Mouse (Mus musculus): ENCODE measurements around the gene Atp2b2.
A peak's percentile ranks its signal among the peaks of the same experiment; 100 is the strongest.

The Atp2b2 gene

DNA sequence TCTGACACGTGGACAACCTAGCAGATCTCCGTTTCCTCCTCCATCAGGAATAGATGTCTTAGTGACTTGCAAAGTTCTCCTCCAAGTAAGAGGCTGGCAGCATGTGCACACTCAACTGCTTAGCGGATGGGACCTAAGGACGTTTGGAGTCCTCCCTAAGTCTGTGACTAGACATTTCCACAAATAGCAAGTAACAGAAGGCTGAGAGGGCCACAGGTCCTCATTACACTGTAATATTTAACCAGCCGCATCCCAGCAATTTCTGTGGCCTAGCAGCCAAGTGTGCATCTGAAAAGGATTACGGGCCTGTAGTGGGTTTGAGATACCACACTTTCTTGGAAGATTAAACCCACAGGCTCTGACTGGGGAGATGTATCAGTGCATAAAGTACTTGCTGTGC lies 30.4 kb downstream of the Atp2b2 start:
- DNase-seq, result no peak

DNA sequence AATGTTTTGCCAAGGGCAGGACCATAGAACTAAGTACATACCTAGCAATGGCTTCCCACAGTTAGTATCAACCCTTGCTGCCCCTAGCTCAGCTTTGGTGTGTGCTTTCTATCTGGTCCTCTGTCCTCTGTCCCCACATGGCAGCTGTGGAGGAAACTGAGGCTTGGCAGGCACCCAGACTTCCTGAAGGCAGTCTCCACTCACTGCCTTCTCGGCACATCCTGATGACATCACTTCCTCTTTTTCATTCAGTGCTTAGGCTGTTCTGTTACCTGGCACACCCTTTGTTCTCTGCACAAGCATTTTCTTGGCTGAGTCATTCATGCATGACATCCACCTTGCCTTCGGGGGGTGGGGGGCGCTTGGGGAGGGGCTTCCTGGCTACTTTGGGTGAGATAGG lies 38.6 kb downstream of the Atp2b2 start:
- DNase-seq, result no peak

DNA sequence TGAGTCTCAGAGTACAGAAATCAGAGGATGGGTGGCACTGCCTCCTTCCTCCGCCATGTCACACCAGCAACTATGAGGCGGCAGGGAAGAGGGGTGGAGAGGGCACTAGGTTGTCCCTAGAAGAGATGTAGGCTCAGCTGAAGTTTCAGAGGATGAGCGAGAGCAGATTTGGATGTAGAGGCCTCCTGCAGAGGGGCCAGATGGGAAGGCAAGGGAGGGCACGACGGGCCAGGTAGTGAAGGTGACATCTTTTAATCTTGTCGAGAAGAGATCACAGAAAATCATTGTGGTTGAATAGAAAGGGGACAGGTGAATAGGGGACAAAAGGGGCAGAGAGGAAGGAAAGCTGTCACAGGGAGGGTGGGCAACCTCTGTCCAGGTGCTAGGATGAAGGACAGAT lies 41.5 kb downstream of the Atp2b2 start:
- DNase-seq, result peak; percentile 68 to 75

DNA sequence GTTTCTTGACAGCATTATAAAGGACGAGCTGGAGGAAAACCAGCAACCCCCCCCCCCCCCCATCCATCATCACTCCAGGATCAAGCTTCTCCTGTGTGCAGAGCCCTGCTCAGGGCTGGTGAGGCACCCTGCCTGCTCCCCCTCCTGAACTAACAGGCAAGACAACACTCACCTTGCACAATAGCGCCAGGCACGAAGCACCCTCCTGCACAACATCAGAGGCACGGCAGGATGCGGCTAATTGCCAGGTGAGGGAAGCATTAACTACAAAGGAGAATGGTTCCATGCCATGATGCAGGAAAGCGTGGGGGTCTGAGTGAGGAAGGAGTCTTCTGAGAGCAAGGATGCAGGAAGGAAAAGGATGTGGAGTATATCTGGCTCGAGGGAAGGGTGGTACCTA lies 42.1 kb downstream of the Atp2b2 start:
- DNase-seq, result peak; percentile 67 to 74

DNA sequence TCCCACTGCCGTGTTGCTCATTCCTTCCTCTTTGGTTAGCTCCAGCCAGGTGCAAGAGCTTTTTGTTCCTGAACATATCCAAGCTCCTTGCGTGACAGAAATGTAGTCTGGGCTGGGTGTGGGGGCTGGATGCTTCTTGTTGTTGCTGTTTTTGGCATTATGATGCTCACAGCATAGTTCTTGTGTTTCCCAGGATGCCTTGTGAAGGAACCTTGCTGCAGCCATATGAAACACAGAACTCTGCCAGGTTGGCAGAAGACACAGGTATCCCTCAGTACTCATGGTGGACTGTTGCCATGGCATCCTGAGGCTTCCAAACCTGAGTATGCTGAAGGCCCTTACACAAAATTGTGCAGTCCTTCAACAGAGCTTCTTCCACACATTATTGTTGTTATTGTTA lies 44.0 kb downstream of the Atp2b2 start:
- DNase-seq, result peak; percentile 65 to 80

DNA sequence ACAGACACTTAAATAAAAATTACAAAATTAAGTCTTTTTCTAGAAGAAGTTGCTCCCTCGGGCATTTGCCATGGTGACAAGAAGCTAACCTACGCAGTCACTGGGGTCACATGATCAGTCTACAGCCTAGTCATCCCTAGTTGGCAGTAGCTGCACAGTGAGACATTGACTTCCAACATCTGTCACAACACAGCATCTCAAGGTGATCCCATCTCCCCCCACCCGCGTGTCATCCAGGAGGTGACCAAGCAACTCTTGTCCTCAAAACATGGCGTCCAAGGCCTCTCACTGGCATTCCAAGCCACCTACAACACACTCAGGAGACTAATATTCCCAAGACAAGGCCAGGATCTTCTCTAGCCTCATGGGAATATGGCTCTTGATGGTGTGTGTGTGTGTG lies 48.2 kb downstream of the Atp2b2 start:
- no peak for DNase-seq

DNA sequence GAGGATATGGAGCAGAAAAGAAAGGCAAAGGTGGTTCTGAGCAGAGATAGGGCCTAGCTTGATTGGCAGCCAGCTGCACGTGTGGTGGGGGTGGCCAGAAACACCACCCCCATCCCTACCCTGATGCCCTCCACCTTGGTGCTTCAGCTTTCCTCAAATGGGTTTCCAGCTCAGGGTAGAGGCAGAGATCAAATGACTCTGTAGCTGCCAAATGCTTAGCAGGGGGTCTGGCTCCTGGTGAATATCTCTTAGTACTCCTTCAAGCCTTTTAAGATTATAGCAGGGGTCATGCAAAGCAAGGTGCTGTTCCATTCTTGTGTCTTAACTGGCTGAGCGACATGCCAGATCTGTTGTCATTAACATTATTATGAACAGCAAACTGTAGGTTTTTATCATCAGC lies 50.3 kb downstream of the Atp2b2 start:
- DNase-seq, result peak in 1 of 2 experiments; percentile 56

DNA sequence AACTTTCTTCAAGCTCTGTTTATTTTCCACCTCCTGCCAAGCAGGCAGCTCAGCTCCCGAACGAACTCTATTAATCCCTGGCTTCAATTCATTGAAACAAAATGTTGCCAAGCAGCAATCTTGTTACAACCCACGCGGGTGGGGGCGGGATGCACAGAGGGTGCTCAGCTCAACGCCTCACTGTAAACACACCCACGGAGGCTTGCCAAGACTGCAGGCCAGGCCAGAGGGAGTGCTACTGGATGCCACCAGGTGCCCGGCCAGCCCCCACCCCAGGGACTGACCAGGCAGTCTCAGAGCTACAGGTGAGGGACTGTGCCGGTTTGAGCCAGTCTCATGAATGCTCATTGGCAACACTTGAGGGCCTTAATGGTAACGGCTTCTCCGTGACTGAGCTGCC lies 50.9 kb downstream of the Atp2b2 start:
- peak; percentile 72 to 79 for DNase-seq

DNA sequence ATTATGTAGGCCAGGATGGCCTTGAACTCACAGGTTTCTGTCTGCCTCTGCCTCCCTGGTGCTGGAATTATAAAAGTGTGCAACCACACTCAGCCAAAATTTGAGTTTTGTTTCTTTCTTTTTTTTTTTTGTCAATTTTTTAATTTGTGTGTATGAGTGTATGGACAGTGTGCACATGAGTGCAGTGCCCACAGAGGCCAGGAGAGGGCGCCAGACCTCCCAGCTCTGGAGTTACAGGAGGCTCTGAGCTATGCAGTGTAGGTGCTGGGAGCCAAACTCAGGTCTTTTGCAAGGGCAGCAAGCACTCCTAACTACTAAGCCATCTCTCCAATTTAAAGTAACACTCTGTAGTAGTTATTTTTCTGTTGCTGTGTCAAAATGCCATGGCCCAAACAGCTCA lies 52.4 kb downstream of the Atp2b2 start:
- peak in 1 of 2 experiments; percentile 48 for DNase-seq

DNA sequence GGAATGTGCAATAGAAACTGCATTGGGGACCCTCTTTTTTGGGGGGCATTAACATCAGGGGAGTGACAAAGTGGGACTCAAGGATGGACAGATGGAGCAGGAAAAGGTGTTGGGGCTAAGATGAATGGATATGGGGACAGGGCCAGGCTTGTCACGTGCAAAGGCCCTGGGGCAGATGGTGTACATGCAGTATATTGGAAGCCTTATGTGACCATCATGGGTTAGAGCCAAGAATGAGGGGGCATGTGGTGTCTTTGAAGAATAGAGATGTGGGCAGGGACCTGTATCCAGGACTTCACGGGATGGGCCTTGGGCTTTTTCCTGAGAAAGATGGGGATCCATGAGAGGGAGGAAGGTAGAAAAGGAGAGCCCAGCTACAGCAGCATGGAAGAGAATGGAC lies 53.9 kb downstream of the Atp2b2 start:
- DNase-seq, result peak in 1 of 2 experiments; percentile 49

DNA sequence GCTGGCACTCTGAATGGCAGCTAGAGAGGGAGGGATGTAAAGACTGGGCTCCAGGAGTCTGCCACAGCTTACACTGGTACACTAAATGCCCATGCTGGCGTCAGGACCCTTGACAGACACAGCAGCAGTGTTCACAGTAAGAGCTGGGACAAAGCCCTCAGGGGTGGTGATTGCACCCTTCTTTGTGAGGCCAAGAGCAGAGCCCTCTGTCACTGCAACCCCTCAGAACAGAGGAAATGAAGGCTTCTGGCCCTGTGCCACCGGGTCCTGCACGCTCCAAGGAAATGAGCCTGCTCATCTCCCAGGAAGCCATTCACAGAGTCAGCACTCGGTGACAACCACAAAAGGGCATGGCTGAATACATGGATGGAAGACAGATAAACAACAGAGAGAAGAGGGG lies 55.7 kb downstream of the Atp2b2 start:
- peak; percentile 55 to 75 for DNase-seq

DNA sequence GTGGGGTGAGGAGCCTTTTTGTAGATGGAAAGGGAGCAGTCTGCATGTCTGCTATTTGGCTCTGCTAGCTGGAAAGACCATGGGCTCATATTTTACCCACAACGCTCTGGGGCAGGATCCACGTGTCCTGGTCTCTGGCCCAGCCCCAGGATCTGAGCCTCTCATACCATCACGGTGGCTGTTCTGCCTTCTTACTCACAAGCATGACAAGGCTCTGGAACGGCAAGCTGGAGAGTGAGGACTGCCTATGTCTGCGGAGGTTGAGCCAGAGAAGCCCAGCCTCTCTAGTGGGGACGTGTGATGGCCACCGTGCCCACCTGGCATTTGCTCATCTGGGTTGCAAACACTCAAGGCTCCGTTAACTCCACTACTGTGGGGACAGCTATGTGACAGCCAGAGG lies 63.7 kb downstream of the Atp2b2 start:
- peak; percentile 54 to 61 for DNase-seq

DNA sequence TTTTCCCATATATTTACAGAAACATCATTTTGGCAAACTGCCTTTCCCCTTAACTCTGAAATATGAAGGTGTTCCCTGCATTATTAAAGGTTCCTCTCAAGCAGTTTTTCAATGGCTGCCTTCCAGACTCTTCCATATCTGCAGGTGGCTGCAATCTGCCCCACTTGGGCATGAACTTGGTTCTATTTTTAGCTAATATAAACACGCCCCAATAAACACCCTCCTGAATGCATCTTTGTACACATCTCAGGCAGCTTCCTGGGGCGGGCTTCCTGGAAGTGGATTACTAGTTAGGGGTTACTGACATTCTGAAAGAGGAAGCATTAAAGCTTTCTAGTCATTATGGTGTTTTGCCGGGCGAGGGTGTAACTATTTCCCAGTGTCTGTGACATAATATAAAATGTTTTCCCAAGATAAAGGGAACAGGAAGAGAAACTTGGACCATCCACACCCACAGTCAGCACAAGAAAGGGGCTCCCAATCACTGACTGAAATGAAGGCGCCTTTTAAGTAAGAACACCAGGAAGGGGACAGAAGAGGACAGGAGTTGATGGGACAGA lies 64.2 kb downstream of the Atp2b2 start:
- peak; percentile 69 to 79 for DNase-seq

DNA sequence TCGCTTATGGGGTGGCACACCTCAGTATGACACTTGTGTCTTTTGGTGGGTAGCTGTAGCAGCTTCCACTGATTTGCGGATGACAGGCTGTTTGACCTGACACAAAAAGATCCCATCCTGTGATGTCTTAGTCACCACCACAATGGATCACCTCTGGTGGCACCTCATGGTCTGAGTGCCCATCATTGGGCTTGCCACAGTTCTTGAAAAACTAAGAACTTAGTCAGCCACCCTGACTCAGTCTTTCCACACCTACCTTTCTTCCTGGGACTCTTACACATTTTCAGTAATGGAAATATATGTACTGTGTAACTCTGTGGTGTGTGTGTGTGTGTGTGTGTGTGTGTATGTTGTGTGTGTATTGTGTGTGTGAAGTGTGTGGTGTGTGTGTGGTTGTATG lies 71.5 kb downstream of the Atp2b2 start:
- DNase-seq, result no peak

DNA sequence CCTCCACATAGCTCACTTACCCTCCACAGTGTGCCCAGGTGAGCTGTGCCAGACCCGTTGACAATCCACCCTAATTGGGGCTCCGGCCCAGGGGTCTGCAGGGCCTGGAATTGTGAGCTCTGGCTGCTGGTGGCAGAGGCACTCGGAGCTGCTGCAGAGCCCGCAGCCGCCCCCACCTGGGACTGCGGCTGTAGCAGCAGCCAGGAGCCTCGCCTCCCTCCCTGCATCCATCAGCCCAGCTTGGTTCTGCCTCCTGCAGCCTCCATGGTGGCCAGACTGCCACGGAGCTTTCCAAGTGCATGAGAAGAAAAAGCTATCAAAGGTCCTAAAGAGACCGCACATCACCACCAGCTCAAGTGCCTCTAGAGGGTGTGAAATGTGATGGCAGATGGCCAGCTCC lies 71.9 kb downstream of the Atp2b2 start:
- DNase-seq, result peak in 1 of 2 experiments; percentile 48

DNA sequence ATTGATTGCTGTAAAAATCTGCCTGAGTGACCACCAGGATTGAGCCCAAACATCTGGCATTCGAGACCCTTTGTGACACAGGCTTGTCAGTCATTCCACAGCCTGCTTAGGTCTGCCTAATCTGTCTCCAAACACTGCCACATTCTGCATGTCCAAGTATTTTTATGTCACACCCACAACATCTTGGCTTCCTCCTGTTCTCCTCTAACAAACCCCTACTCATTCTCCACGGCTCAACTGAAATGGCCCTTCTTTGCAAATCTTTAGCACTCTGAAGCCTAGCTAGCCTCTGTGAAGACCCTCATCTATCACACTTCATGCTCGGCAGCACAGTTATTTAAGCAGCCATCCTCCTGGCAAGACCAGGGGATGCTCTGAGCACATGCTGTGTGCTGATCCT lies 72.7 kb downstream of the Atp2b2 start:
- DNase-seq, result no peak

DNA sequence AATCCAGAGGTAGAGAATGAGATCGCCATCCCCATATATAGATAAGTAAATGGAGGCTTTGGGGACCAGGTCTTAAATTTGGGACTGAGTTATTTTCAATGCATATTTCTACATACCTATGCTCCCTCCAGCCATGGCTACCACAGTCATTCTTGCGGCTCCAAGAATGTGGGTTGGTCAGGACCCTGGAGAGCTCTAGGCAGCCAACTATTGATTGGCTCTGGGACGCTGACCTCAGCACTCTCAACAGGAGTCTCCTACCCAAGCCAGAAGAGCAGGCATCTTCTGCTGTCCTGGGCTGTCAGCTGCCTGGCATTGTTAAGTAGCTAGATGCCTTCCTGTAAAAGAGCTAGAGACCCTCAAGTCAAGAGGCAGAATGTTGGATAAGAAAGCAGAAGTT lies 79.6 kb downstream of the Atp2b2 start:
- no peak for DNase-seq

DNA sequence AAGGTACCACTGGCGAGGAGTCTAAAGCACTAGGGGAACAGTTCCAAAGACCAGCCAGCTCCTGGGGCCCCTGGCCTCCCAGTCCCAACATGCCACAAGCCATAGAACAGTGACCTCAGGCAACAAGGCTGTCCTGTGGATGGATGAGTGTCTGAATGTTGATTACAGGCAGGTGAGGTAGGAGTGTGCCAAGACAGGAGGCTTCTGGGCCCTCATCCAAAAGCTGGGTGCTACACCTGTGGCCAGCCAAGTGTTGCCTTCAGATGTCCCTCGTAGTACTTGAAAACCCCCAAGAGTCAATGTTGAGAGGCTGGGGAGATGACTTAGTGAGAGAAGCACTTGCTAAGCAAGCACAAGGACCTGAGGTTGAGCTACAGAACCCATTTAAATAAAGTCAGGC lies 80.8 kb downstream of the Atp2b2 start:
- DNase-seq, result peak; percentile 43 to 57

DNA sequence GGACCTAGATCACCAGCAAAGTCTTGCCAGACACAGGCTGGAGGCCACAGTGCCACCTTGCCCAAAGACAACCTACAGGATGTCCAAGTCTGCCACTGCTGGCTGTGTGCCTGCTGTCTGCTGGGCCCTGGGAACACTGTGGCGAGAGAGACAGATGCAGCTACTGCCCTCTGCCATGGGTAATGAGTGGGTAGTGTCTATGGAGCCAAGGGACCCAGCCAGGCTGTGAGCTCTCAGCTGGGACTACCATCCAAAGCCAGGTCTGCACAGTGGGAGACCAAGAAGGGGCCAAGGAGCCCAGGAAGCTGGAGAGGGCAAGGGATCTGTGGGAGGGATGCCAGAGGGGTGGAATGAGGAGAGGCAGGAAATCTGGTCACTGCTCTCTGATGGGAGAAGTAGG lies 83.1 kb downstream of the Atp2b2 start:
- peak; percentile 87 to 91 for DNase-seq

DNA sequence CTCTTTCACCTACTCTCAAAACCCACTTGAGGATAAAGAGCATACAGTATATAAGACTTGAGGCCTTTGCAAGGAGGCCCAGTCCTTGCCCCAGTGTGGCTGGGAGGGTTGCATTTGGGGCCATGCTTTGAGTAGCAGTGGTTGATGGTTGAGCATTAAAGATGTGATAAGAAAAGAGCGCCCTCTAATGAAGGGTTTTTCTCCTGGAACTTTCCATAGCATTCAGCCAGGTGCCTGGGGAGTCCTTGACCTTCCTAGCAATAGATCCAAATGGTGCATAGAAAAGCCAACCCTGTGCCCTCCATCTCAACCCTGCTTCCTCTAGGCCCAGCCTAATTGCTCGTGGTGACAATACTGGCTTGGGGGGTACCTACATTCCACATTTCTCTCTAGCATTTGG lies 83.7 kb downstream of the Atp2b2 start:
- DNase-seq, result peak in 1 of 2 experiments; percentile 47

DNA sequence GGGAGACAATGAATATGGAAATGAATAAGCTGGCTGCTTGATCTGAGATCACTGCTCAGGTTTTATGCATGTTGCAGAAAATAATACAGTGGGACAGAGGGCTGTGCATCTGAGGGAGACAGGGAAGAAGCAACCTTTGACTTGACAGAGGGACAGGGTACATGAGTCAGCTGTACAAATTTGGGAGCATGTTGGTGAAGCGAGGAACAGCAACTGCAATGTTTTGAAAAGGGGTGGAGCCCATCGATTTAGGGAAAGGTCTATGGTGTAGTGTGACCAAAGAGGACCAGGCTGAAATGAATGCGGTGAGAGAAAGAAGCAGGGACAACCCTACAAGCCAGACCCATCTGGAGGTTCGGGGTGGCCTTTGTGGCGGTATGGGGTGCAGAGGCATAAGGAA lies 84.4 kb downstream of the Atp2b2 start:
- no peak for DNase-seq

DNA sequence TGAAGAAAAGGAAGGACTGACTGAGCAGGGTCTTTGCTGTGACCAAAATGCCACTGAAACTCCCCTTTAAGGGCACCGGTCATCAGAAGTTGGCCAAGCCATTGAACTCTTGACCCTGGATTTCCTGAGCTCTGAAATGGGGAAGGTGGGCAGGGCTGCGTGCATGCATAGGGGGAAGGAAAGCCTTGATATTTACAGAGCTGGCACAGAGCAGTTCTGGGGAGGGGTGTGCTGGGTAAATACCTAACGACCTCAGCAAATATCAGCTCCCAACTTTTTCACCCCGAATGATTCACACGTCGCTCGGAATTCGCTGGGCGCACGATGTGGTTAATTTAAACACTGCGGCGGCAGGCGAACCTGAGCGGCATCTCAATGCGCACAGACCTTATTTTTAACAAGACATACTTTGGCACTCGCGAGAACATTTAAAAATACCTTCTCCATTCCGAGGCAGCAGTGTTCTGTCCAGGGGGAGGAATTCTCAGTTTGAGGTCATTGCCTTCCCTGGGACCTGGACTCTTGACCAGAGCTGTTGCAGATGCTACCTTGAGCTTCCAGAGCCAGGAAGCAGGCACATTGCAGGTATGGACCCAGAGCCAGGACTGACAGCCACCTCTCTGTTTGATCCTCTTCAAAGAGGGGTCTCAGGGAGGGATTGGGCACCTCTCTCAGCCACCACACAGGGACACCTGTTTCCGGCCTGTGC lies 85.0 kb downstream of the Atp2b2 start:
- DNase-seq, result no peak

DNA sequence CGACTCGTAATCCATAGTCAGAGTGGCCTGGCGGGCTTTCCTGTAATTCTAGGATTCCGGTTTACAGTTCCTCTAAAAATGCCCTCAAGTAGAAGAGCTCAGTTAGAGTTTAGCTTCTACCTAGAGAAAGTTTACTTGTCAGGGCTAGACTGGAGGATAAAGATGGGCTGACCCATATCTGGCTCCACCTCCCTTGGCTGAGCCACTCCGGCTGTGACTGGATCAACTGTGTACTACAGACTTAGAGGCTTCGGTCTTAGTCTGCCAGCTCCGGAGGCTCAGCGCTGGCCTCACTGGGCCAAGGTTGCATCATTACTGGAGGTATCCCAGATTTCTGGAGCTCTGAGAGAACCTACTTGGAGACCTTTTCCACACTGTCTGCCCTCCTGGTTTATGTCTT lies 94.9 kb downstream of the Atp2b2 start:
- peak; percentile 64 to 74 for DNase-seq

DNA sequence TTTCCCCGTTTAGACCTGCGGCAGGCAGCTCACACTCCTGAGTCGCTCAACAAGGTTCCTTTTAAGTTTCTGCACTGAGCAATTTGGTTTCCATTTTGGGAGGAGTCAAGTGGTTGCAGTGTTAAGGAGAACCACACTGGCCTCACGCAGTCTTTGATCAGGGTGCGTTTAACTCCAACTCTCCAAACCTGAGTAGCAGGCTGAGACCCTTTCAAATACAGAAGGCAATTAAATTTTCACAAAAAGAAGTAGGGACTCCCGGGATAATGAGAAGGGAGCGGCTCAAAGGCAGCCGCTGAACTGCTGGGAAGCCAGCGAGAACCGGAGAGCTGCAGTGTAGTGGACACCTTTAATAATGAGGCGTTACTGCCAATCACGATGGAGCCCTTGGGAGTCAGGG lies 100.1 kb downstream of the Atp2b2 start:
- DNase-seq, result no peak

DNA sequence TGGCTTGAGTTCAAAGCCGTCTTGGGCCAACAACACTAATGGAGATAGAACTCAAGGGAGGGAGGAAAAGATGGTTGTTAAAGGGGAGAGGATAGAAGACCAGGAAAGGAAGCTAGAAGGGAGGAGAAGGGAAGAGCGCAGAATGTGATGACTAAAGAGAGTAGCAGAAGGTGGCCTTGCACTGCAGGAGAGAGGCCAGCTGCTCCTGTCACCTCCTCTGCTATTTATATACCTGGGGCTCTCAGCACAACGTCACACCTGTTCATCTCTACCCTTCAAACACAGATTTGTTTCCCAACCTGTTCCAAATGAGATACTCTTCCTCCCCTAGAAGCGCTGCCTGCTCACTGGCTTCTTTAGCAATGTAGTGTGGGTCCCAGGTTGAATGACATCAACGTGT lies 101.1 kb downstream of the Atp2b2 start:
- DNase-seq, result peak; percentile 58 to 67

Data from cerebellum, postnatal 25 days (tissue).